Mouse (Mus musculus) hindbrain, embryonic 10.5 days (tissue): ENCODE results near the gene Osgep. TPM values are rescaled to one million over a fixed set of nuclear protein-coding genes. Genes with fewer than 3 reads are reported as not detected.
A peak's percentile ranks its signal among the peaks of the same experiment; 100 is the strongest.
"Not testable (repeated sequence)": the region's sequence is repeated elsewhere in the genome, so short reads cannot be mapped to it uniquely, and the experiment has no call there.

ENCODE experiments used
- DNase-seq: peaks from one replicate; pipeline ENCODE4 v3.0.0-alpha.2; 2017; ENCODE audit warnings: low spot score
- H3K27ac ChIP-seq: fragments of 300-500 bp; sonication (generic); 2 replicates; pipeline ENCODE4 v1.5.1; 2016; ENCODE audit warnings: mild to moderate bottlenecking, moderate library complexity
- H3K27me3 ChIP-seq: fragments of 300-500 bp; sonication (generic); 2 replicates; pipeline ENCODE4 v1.6.1; 2016; ENCODE audit warnings: mild to moderate bottlenecking; ENCODE audit not compliant: poor library complexity, insufficient read depth, severe bottlenecking
- H3K36me3 ChIP-seq: fragments of 300-500 bp; sonication (generic); 2 replicates; pipeline ENCODE4 v1.6.1; 2016; ENCODE audit warnings: mild to moderate bottlenecking, moderate library complexity
- H3K4me1 ChIP-seq: fragments of 300-500 bp; sonication (generic); replicated peaks from 2 replicates; pipeline ENCODE4 v1.6.1; 2016; ENCODE audit warnings: mild to moderate bottlenecking
- H3K4me3 ChIP-seq: fragments of 300-500 bp; sonication (generic); 2 replicates; pipeline ENCODE4 v1.5.1; 2016; ENCODE audit warnings: mild to moderate bottlenecking, moderate library complexity
- H3K9me3 ChIP-seq: fragments of 300-500 bp; sonication (generic); 2 replicates; pipeline ENCODE4 v1.6.1; 2016; ENCODE audit warnings: mild to moderate bottlenecking, moderate library complexity
- WGBS: fragments of 180-500 bp; shearing (Covaris S2); methylation state at CpG from one replicate; pipeline ENCODE4 v1.1.7; 2016; 5-methylcytosine and 5-hydroxymethylcytosine counted together
- polyA plus RNA-seq: library from polyadenylated mRNA; unstranded; fragments of >200 nt; fragmentation: Nextera tagmentation; extraction: Ambion mirVana; gene quantifications from 2 replicates; pipeline ENCODE4 v1.2.1, GENCODE M21; 2016

Gene Osgep
- polyA plus RNA-seq, 1 experiment from 2014 or later, result 164 TPM

DNA sequence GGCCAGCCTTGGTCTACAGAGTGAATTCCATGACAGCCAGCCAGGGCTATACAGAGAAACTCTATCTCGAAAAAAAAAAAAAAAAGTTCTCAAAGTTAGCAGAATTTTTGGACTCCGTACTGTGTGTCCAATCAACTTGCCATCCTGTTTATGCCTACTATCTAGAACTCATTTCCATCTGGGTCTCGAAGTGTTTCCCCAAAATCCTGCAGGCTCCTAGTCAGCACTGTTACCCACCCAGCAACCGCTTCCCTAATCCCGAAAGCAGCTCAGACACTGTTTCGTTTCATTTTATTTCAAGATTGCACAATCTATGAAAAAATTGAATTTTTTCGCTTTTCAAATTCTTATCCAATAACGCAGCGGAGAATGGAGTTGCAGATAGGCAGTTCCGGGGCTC, 30.8 kb upstream of the Osgep start:
- no peak overlapping the region for H3K4me3 ChIP-seq
- H3K27me3 ChIP-seq, result no peaks in the 10 kb centered on the region
- H3K27ac ChIP-seq, result no peak overlapping the region
- H3K4me1 ChIP-seq, result no peaks in the 10 kb centered on the region; the same call in 1 of the 2 replicates
- no peak for DNase-seq
- peaks cover 20% of the 10 kb centered on the region for H3K36me3 ChIP-seq
- WGBS, result 91% methylated on average over 10 of the region's 10 CpGs
- H3K9me3 ChIP-seq, result no peaks in the 10 kb centered on the region

DNA sequence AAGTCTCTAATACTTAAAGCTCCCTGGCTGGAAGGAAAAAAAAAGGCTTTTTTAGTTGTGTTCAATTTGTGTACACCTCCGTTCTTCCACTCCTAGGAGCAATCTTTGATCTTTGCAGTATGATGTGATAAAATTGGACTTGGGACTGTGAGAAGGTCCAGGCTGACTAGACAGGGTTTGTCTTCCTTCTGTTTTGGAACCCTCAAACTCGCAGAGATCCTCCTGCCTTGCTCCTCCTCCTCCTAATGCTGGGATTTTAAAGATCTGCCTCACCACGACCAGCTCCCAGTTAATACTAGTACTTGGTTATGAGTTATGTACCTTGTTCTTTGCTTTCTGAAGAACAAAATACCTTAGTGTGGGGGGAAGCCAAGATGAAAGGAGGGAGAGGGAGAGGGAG, 20.8 kb upstream of the Osgep start:
- DNase-seq, H3K9me3 ChIP-seq, H3K27me3 ChIP-seq: not testable (repeated sequence)
- peak overlapping the region; percentile 59 for H3K4me3 ChIP-seq
- peaks cover 10% of the 10 kb centered on the region for H3K4me1 ChIP-seq
- H3K27ac ChIP-seq, result 0 out of 2 replicates have a peak overlapping the region, but pooled peaks have one; percentile 89
- H3K36me3 ChIP-seq, result peaks cover 18% of the 10 kb centered on the region
- WGBS, result 45% methylated on average over 3 of the region's 3 CpGs

DNA sequence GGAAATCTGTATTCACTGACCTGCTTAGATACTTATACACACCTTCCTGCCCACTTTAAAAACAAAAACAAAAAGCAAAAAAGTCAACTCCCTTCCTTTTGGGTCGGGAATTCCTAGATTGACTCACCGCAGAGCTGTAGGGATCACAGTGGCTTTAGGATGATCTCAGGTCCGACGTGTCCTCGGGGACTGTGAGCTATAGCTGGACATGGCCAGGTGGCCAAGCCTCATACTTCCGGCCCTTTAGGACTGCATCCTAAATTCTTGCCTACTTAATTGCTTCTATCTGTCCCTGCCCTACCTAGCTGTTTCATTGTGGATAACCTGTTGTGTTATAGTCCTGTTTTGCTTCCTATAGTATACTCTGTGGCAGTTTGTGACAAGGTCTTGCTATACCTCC, 20.4 kb upstream of the Osgep start:
- WGBS, result 15% methylated on average over 6 of the region's 6 CpGs
- Histone ChIP-seq H3K27ac (peak overlapping the region; percentile 89), H3K36me3 (peaks cover 15% of the 10 kb centered on the region), H3K4me1 (peaks cover 10% of the 10 kb centered on the region), H3K4me3 (peak overlapping the region; percentile 59)
- H3K27me3 ChIP-seq, H3K9me3 ChIP-seq, DNase-seq: not testable (repeated sequence)

DNA sequence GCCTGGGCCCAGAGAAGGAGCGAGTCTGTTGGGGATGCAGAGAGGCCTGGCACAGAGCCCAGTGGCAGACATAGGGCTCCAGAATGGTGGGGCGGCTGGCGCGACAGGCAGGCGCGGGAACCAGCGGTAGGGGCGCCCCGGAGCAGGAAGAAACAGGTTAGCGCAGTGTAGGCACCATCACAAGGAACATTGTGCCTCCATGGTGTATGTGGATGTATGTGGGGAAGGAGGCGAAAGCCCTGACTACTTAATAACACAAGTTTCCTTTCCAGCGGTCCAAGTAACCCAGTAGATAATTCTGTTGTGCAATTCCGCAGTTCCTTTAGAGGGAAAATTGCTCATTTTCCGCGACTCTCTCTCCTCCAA, 20.0 kb upstream of the Osgep start:
- H3K27me3 ChIP-seq, DNase-seq, H3K9me3 ChIP-seq: not testable (repeated sequence)
- Histone ChIP-seq H3K4me1 (peaks cover 10% of the 10 kb centered on the region), H3K4me3 (peak overlapping the region; percentile 59), H3K36me3 (peaks cover 14% of the 10 kb centered on the region), H3K27ac (peak overlapping the region; percentile 89)
- 0% methylated on average over 14 of the region's 15 CpGs for WGBS

DNA sequence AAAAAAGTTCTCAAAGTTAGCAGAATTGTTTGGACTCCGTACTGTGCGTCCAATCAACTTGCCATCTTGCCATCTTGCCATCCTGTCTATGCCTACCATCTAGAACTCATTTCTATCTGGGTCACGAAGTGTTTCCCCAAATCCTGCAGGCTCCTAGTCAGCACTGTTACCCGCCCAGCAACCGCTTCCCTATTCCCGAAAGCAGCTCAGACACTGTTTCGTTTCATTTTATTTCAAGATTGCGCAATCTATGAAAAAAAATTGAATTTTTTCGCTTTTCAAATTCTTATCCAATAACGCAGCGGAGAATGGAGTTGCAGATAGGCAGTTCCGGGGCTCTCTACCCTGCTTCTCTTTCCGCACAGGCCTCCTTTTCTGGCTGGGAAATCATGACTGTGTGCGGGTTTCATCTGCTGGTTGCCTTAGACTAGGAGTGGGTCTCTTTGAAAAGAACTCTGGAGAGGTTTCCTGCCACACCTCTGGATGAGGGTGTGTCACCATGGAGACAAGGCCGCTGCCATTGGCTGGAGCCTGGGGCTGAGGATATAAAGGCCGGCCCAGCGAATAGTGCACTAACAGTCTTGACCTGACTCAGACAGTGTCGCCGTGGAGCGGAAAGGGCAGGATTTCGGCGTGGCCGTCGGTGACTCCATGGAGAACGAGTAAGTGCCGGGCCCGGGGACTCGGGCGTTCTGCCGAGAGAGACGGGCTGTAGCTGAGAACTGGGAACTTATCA, 19.4 kb upstream of the Osgep start, which contains the start of gene Gm49342:
Gene Gm49342 (plus strand): TSS at position 586 of the 736 bp plus-strand sequence.
- peak within 1 kb of the TSS; percentile 59 for H3K4me3 ChIP-seq
- peaks cover 10% of the 10 kb centered on the region for H3K4me1 ChIP-seq
- H3K27me3 ChIP-seq, result no peaks in the 10 kb centered on the region
- no peaks in the 10 kb centered on the region for H3K9me3 ChIP-seq
- H3K36me3 ChIP-seq, result peaks cover 8% of the 10 kb centered on the region
- peak within 1 kb of the TSS; percentile 89 for H3K27ac ChIP-seq
- DNase-seq, result peak; percentile 96
- WGBS, result 20% methylated on average over 31 of the region's 31 CpGs

DNA sequence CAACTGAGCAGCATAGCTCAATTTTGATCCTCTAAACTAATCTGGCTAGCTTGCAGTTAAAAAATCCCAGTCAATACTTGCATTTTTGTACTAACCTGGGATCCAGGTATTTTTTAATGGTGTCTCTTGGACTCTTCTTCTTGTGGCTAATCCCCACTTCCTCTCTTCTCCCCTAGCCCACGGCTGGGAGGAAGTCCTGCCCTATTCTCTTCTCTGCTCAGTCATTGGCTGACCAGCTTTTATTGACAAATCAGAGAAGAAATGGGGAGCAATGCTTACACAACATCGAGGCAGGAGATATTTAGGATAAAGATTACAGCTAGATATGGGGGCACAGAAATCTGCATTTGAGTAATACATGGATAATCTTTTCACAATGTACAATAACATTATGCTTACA, 14.2 kb upstream of the Osgep start:
- WGBS, result 57% methylated on average over 2 of the region's 2 CpGs
- no peak for DNase-seq
- H3K36me3 ChIP-seq, result no peaks in the 10 kb centered on the region

DNA sequence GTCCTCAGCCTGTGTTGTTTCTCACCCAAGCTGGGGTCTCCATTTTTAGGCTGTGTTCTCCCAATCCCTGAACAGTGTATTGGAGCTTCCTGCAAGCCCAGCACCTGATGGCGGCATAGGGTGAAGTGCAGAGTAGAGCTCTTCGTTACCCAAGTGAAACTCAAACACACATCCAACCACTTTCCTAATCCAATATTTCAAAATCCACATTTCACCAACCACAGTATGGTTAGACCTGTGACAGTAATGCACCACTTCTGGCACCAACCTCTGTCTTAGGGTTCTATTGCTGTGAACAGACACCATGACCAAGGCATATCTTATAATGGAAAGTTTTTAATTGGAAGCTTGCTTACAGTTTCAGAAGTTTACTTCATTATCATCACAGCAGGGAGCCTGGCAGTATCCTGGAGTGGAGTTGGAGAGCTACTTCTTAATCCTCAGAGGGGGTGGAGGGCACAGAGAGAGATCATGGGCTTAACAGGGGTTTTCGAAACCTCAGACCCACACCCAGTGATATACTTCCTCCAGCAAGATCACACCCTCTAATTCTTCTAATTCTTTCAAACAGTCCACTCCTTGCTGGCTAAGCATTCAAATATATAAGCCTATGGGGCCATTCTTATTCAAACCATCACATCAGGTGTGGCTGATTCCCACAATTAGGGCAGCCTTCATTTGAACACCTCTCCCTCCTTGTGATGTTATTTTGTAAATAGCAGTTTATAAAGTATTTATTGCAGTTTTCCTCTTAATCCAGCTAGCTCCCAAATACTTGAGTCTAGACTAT, 13.6 kb upstream of the Osgep start:
- no peaks in the 10 kb centered on the region for H3K36me3 ChIP-seq
- no peak overlapping the region for H3K4me3 ChIP-seq
- no peaks in the 10 kb centered on the region for H3K4me1 ChIP-seq
- H3K27ac ChIP-seq, result no peak overlapping the region
- H3K27me3 ChIP-seq, result no peaks in the 10 kb centered on the region
- 90% methylated on average over 3 of the region's 3 CpGs for WGBS
- no peak for DNase-seq
- H3K9me3 ChIP-seq, result no peaks in the 10 kb centered on the region

More for the DNA sequence above, 14.2 kb upstream of the Osgep start:
- Histone ChIP-seq H3K4me3 (no peak overlapping the region), H3K27me3 (no peaks in the 10 kb centered on the region), H3K4me1 (peaks cover 2% of the 10 kb centered on the region), H3K27ac (no peak overlapping the region), H3K9me3 (no peaks in the 10 kb centered on the region)

DNA sequence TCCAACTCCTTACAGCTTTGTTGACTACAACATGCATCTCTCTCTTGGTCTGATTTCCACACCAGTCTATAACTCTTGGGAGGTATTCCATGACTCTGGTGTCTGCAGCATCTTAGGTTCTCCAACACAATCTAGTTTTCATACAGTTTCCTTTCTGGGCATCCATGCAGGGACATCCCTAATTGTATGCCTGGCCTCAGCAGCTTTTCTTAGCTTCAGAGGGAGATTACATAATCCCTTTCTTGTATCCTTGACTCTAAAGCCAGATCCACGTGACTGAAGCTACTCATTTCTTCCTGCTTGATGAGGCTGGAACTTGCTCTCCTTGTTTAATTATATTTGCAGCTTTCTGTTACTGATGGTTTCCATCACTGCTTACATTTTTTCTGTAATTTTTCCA, 12.0 kb upstream of the Osgep start:
- WGBS, result 65% methylated on average over 1 of the region's 1 CpGs
- Histone ChIP-seq H3K27ac (no peak overlapping the region), H3K4me3 (no peak overlapping the region), H3K27me3 (no peaks in the 10 kb centered on the region), H3K9me3 (no peaks in the 10 kb centered on the region), H3K36me3 (no peaks in the 10 kb centered on the region), H3K4me1 (peaks cover 6% of the 10 kb centered on the region)
- no peak for DNase-seq

DNA sequence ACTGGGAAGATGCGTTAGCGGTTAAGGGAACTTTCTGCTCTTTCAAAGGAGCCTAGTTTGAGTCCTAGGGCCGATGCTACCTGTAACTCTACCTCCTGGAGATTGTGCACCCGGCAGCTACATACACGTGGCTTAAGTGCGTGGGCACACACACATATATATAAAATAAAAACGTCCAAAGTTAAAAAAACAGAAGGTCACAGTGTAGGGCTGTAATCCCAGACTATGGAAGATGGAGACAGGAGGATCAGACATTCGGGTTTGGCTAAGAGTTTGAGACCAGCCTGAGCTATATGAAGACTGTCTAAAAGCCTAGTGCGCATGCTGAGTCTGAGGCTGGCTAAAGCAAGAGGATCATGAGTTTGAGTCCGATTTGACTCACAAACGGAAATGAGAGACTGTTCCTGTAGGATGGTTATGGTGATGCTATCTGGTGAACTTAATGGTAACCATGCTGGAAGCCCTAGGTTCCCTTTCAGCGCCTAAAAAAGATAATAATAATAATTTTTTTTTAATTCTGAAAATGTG, 6.9 kb upstream of the Osgep start:
- no peaks in the 10 kb centered on the region for H3K9me3 ChIP-seq
- H3K27me3 ChIP-seq, result no peaks in the 10 kb centered on the region
- peaks cover 30% of the 10 kb centered on the region for H3K4me1 ChIP-seq
- DNase-seq, result no peak
- peaks cover 30% of the 10 kb centered on the region for H3K36me3 ChIP-seq
- peak overlapping the region; percentile 89 for H3K4me3 ChIP-seq
- peak overlapping the region; percentile 94 for H3K27ac ChIP-seq
- WGBS, result 14% methylated on average over 12 of the region's 12 CpGs

DNA sequence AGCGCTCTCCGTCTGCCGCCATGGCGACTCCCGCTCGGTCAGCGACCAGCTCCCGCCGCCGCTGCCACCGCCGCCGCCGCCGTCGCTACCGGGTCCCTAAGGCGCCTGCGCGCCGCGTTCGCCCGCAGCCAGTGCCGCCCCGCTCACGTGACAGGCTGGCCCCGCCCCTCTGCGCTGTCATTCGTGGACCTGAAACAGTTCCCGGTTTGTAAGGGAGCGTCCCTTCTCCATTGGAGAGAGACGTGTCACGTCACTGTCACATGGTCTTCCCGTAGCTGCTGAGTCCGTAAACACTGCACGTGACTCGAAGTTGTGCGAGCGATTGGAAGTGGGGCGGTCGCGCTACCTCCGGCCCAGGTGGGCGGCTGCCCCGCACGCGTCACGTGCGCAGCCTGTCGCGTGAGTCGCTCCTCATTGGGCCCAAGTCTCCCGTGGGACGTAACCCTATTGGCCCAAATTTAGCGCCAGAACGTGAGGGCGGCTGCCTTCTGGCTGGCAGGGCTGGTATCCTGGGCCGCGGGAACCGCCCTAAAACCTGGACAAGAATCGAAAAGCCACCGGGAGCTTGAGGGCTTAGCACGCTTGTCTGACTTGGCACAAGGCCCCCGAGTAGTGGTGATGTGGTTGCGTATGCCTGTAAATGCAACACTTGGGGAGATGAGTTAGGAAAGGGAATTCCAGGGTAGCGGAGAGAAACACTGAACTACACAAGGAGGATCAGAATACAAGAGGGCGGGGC, 6.2 kb upstream of the Osgep start, which contains the start of the genes Pip4p1 and Pnp:
Gene Pip4p1 (minus strand): TSS at position 103 of the 739 bp plus-strand sequence.
Gene Pnp (plus strand): TSS at position 329 of the 739 bp plus-strand sequence.
- DNase-seq, result peak; percentile 98
- H3K27ac ChIP-seq, result peak within 1 kb of the TSS; percentile 95
- under 1% methylated on average over 67 of the region's 68 CpGs for WGBS
- H3K4me1 ChIP-seq, result peaks cover 36% of the 10 kb centered on the region
- no peaks in the 10 kb centered on the region for H3K9me3 ChIP-seq
- H3K4me3 ChIP-seq, result peak within 1 kb of the TSS; percentile 89
- H3K27me3 ChIP-seq, result no peaks in the 10 kb centered on the region
- H3K36me3 ChIP-seq, result peaks cover 37% of the 10 kb centered on the region

DNA sequence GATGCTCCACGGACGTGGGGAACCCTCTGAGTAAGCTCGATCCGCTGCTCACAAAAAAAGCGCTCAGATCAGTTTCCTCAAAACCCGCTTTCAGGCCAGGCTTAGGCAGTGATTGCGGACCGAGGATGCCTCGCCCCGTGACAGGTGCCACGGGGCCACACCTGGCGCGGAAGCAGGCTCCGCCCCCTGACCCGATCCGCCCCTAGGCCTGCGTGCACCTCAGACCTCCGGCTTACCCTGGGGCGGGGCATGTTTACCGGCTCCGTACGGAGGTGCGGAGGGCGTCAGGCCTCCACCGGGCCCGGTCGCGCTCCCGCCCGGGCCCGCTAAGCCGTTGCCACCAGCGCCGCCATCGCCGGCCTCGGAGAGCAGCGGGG, 5.7 kb upstream of the Osgep start:
- peak overlapping the region; percentile 89 for H3K4me3 ChIP-seq
- under 1% methylated on average over 38 of the region's 38 CpGs for WGBS
- H3K9me3 ChIP-seq, result no peaks in the 10 kb centered on the region
- H3K36me3 ChIP-seq, result peaks cover 40% of the 10 kb centered on the region
- peak overlapping the region; percentile 95 for H3K27ac ChIP-seq
- peaks cover 39% of the 10 kb centered on the region for H3K4me1 ChIP-seq
- no peaks in the 10 kb centered on the region for H3K27me3 ChIP-seq
- no peak for DNase-seq

DNA sequence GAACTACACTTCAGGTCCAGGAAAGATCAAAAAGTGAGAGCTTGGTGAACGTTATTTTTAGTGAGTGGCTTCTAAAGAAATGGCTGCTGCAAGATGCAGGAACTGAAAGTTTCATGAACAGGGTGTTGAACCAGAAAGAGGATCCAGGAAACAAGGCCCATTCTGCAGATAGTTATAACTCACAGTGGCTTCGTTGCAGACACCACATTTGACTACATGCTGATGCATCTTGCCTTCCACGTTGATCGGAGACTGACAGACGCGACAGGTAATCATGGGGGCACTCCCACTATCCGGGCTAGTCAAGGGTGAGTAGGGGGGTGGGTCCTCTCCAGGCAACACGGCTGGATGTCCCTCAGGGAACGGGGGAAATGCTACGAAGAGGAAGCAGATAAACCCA, 5.3 kb upstream of the Osgep start:
- Histone ChIP-seq H3K4me1 (peaks cover 39% of the 10 kb centered on the region), H3K27ac (peak overlapping the region; percentile 95), H3K36me3 (peaks cover 40% of the 10 kb centered on the region), H3K27me3 (no peaks in the 10 kb centered on the region), H3K4me3 (peak overlapping the region; percentile 89), H3K9me3 (no peaks in the 10 kb centered on the region)
- no peak for DNase-seq
- WGBS, result 26% methylated on average over 10 of the region's 10 CpGs
